Mouse (Mus musculus): Measurements from ENCODE around the gene Rtn4rl1. TPM values are rescaled to one million over a fixed set of nuclear protein-coding genes. Genes with fewer than 3 reads are reported as not detected.
A peak's percentile ranks its signal among the peaks of the same experiment; 100 is the strongest.
"Not testable (repeated sequence)": the region's sequence is repeated elsewhere in the genome, so short reads cannot be mapped to it uniquely, and the experiment has no call there.

Rtn4rl1 gene
- total RNA-seq, 1 experiment from 2014 or later: 0.47 TPM

DNA sequence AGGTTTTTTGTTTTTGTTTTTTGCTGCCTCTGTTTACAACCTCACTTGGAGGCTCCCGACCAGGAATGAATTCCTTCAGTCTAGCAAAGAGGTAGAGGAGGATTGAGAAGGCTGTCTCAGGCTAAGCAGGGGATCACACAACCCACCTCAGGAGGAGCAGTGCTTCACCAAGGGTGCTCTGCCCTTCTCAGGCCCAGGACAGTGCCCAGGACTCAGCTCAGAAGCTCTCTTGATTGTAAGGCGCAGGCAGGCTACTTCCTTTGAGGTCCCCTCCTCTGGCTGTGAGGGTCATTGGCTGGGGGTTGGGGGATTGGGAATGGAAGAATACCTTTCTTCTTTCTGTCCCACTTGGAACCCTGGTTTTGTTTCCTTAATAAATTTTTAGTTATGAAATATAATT is 29.5 kb upstream of the Rtn4rl1 start:
- no peak for ATAC-seq (ENCODE audit: extremely low read depth, insufficient number of reproducible peaks, low FRiP score, poor library complexity, severe bottlenecking)

- peak; percentile 29; the same call in 1 of the 2 replicates for ATAC-seq (ENCODE audit: extremely low read depth, insufficient number of reproducible peaks, low FRiP score, poor library complexity, severe bottlenecking)
These were observed 28.8 kb upstream of the Rtn4rl1 start for GRCm38 (mm10) chr11:75164750-75165149.

- ATAC-seq (ENCODE audit: extremely low read depth, insufficient number of reproducible peaks, low FRiP score, poor library complexity, severe bottlenecking): peak; percentile 65
These were observed 28.0 kb upstream of the Rtn4rl1 start for GRCm38 (mm10) chr11:75165441-75166192.

- ATAC-seq (ENCODE audit: extremely low read depth, insufficient number of reproducible peaks, low FRiP score, poor library complexity, severe bottlenecking): no peak
These were observed 27.3 kb upstream of the Rtn4rl1 start for GRCm38 (mm10) chr11:75166193-75166842.

GRCm38 (mm10) chr11:75166861-75167642 is 26.5 kb upstream of the Rtn4rl1 start:
- no peak for ATAC-seq (ENCODE audit: extremely low read depth, insufficient number of reproducible peaks, low FRiP score, poor library complexity, severe bottlenecking)

GRCm38 (mm10) chr11:75167643-75168589 is 25.7 kb upstream of the Rtn4rl1 start:
- no peak for ATAC-seq (ENCODE audit: extremely low read depth, insufficient number of reproducible peaks, low FRiP score, poor library complexity, severe bottlenecking)

DNA sequence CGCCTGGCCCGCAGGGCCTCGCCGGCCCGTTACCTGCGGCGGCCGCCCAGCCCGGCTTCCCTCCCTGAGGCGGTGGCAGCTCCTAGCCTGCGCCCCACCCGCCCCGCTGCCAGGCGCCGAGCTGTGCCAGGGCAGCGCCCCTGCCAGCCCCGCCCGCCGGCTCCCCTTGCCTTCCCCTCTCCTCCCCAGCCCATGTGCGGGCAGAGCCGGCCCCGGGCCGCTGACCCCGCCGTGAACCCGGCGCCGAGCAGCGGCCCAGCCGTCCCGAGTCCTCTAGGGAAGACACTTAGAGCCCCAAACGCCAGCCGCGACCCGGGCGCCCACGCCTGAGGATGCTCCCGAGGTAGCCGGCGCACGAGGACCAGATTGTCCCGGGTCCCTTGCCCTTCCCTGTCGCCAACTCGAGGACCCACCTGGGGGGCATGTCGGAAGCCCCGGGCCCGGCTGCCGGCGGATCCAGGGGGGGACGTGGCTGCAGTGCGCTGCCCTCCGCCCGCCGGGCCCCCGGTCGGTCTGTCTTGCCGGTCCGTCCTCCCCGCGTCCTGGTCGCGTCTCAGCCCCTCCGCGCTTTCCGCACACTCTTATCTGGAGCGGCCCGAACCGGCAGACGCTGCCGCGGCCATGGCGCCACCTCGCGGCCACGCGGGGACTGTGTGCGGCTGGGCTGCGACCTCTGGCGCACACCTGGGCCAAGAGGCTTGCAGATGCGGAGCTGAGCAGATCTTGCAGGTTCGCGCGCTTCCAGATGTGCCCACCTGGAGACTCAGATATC is 24.8 kb upstream of the Rtn4rl1 start:
- peak; percentile 18 for ATAC-seq (ENCODE audit: extremely low read depth, insufficient number of reproducible peaks, low FRiP score, poor library complexity, severe bottlenecking)

- no peak for ATAC-seq (ENCODE audit: extremely low read depth, insufficient number of reproducible peaks, low FRiP score, poor library complexity, severe bottlenecking)
These were observed 24.0 kb upstream of the Rtn4rl1 start, which contains the start of gene Hic1 for GRCm38 (mm10) chr11:75169405-75170080. Gene Hic1, minus strand, starts transcription at chr11:75169519.

DNA sequence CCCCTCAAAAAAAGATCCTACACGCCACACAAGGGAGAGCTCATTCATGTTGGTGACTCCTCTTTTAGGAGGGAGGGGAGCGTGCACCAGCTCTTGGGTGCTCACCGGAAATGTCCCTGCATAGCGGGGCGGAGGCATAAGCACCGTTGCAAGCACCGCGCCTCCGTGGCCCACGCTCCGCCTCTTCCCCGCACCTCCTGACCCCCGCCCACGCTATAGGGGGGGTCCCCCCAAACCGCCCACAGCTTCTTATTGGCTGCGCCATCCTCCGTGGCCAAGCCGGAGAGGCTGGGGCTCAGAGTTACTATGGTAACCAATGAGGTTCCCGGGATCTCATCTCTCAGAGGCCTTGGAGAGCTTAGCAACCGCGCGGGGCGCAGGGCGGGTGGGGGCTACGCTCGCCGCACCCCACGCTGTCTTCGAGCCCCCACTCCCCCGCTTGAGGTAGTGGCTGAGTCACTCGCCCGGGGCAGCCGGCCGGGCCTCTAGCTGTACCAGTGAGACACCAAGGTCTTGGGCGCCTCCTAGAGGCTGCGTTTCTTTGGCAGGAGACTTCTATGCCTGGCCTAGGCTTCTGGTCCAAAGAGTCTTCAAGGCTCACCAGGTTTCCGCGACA is 23.3 kb upstream of the Rtn4rl1 start:
- ATAC-seq (ENCODE audit: extremely low read depth, insufficient number of reproducible peaks, low FRiP score, poor library complexity, severe bottlenecking): peak; percentile 52

DNA sequence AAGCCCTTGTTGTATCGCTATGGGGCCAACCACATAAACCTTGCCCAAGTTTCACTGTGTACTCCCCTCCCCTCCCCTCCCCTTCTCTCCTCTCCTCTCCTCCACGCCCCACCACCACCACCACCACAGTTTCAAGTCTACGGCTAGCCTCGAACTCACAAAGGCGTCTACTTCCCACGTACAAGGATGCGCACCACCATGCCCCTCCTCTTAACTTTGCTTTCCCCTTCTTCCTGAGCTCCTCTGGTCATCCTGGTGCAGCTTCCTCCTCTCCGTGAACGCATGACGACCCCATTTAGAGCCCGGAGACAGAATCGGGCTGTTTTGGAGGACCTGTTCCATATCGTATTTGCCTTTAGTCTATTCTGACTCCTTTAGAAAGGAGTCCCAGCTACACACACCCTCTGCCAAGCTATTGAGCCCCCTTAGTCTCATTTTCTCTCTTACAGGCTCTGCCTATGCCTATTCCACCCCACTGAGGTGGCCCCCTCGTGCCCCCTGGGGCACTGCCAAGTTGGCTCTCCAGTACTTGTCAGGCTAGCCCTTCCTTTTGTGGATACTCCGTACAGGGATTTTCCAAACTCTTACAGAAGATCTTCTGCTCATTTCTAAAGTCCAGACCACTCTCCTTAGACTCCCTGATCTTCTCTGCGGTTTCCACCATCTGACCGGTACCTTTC is 22.3 kb upstream of the Rtn4rl1 start:
- ATAC-seq (ENCODE audit: extremely low read depth, insufficient number of reproducible peaks, low FRiP score, poor library complexity, severe bottlenecking): no peak

- ATAC-seq (ENCODE audit: extremely low read depth, insufficient number of reproducible peaks, low FRiP score, poor library complexity, severe bottlenecking): no peak
These were observed 21.2 kb upstream of the Rtn4rl1 start for GRCm38 (mm10) chr11:75172151-75173094.

DNA sequence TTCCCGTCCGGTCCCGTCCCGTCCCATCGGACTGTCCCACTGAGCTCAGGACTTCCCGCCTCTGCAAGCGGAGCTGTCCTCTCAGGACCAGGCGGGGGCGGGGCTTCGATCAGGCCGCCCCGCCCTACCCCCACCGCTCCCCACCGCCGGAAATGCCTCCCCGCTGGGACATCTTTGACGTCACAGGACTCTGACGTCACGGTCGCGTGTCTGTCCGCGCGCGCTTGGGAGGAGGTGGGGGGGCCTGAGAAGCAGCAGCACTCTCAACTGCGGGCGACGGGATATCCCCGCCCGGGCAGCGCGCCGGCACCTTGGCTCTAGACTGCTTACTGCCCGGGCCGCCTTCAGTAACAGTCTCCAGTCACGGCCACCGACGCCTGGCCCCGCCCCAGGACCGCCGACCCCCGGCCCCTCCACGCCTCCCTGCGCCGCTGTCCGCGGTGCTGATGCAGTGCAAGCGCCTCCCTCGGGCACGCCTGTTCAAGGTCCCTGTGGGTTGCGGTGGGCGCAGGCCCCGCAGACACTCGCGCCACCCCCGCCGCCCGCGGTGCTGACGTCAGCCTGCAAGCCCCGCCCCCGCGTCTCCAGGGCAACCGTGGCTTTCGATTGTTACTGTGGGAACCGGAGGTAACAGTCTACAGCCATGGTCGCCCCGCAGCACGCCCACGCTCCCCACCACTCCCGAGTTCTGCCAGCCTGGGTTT is 20.3 kb upstream of the Rtn4rl1 start:
- peak; percentile 27 for ATAC-seq (ENCODE audit: extremely low read depth, insufficient number of reproducible peaks, low FRiP score, poor library complexity, severe bottlenecking)

DNA sequence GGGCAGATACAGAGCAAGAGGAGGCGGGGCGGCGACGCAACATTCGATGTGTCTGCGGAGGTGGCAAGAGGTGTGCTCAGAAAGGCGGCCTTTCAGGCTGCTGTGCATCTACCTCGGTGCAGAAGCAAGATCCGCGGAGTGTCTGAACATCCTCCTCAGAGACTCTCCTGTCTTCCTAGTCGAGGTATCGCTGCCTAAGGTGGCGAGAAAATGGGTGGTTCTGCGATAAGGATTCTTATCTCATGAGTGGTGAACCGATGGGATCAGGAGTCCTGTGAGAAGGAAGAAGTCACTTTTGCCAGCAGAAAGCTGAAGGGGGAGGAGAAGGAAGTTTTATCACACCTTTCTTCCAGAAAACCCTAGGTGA is 19.8 kb upstream of the Rtn4rl1 start:
- no peak for ATAC-seq (ENCODE audit: extremely low read depth, insufficient number of reproducible peaks, low FRiP score, poor library complexity, severe bottlenecking)

- ATAC-seq (ENCODE audit: extremely low read depth, insufficient number of reproducible peaks, low FRiP score, poor library complexity, severe bottlenecking): not testable (repeated sequence)
These were observed 19.0 kb upstream of the Rtn4rl1 start for GRCm38 (mm10) chr11:75174574-75174973.

- no peak for ATAC-seq (ENCODE audit: extremely low read depth, insufficient number of reproducible peaks, low FRiP score, poor library complexity, severe bottlenecking)
These were observed 15.6 kb upstream of the Rtn4rl1 start for GRCm38 (mm10) chr11:75178011-75178410.

All from neutrophil, adult 5-6 weeks (primary cell).